Mouse (Mus musculus) midbrain, embryonic 10.5 days (tissue): ENCODE results near the gene Tat. TPM values are rescaled to one million over a fixed set of nuclear protein-coding genes. Genes with fewer than 3 reads are reported as not detected.
A peak's percentile ranks its signal among the peaks of the same experiment; 100 is the strongest.

ENCODE experiments used
- DNase-seq: peaks from one replicate; pipeline ENCODE4 v3.0.0-alpha.2; 2017; ENCODE audit warnings: low spot score
- H3K27ac ChIP-seq: fragments of 300-500 bp; sonication (generic); replicated peaks from 2 replicates; pipeline ENCODE4 v1.5.1; 2016; ENCODE audit warnings: mild to moderate bottlenecking
- H3K27me3 ChIP-seq: fragments of 300-500 bp; sonication (generic); 2 replicates; pipeline ENCODE4 v1.6.1; 2016; ENCODE audit warnings: low read depth, mild to moderate bottlenecking; ENCODE audit not compliant: poor library complexity, severe bottlenecking
- H3K36me3 ChIP-seq: fragments of 300-500 bp; sonication (generic); 2 replicates; pipeline ENCODE4 v1.6.1; 2016; ENCODE audit warnings: mild to moderate bottlenecking, moderate library complexity
- H3K4me1 ChIP-seq: fragments of 300-500 bp; sonication (generic); 2 replicates; pipeline ENCODE4 v1.6.1; 2016
- H3K4me3 ChIP-seq: fragments of 300-500 bp; sonication (generic); 2 replicates; pipeline ENCODE4 v1.5.1; 2016; ENCODE audit warnings: mild to moderate bottlenecking, moderate library complexity
- H3K9me3 ChIP-seq: fragments of 300-500 bp; sonication (generic); replicated peaks from 2 replicates; pipeline ENCODE4 v1.6.1; 2016; ENCODE audit warnings: mild to moderate bottlenecking
- WGBS: fragments of 180-500 bp; shearing (Covaris S2); methylation state at CpG from one replicate; pipeline ENCODE4 v1.1.7; 2016; 5-methylcytosine and 5-hydroxymethylcytosine counted together
- polyA plus RNA-seq: library from polyadenylated mRNA; unstranded; fragments of >200 nt; fragmentation: Nextera tagmentation; extraction: Ambion mirVana; gene quantifications from 2 replicates; pipeline ENCODE4 v1.2.1, GENCODE M21; 2016

The Tat gene
- polyA plus RNA-seq, 1 experiment from 2014 or later = not detected

- no peak for DNase-seq
- H3K9me3 ChIP-seq = no peaks in the 10 kb centered on the region
- H3K27ac ChIP-seq = no peak overlapping the region
- H3K4me3 ChIP-seq = no peak overlapping the region
- no peaks in the 10 kb centered on the region for H3K4me1 ChIP-seq
- H3K27me3 ChIP-seq = no peaks in the 10 kb centered on the region
- 77% methylated on average over 5 of the region's 5 CpGs for WGBS
- no peaks in the 10 kb centered on the region for H3K36me3 ChIP-seq
Measured at GRCm38 (mm10) chr8:109992166-109992565, 1.9 kb downstream of the Tat start.

GRCm38 (mm10) chr8:109992951-109993350 lies 2.7 kb downstream of the Tat start:
- 79% methylated on average over 1 of the region's 1 CpGs for WGBS
- H3K4me3 ChIP-seq = no peak overlapping the region
- no peaks in the 10 kb centered on the region for H3K4me1 ChIP-seq
- no peaks in the 10 kb centered on the region for H3K27me3 ChIP-seq
- no peak overlapping the region for H3K27ac ChIP-seq
- DNase-seq = no peak
- no peaks in the 10 kb centered on the region for H3K9me3 ChIP-seq
- no peaks in the 10 kb centered on the region for H3K36me3 ChIP-seq

- H3K9me3 ChIP-seq = no peaks in the 10 kb centered on the region
- no peaks in the 10 kb centered on the region for H3K4me1 ChIP-seq
- WGBS = 96% methylated on average over 9 of the region's 9 CpGs
- H3K27ac ChIP-seq = no peak overlapping the region
- no peaks in the 10 kb centered on the region for H3K27me3 ChIP-seq
- no peak overlapping the region for H3K4me3 ChIP-seq
- DNase-seq = no peak
- no peaks in the 10 kb centered on the region for H3K36me3 ChIP-seq
Measured at GRCm38 (mm10) chr8:109997381-109997780, 7.1 kb downstream of the Tat start.

- no peak for DNase-seq
- H3K4me1 ChIP-seq = no peaks in the 10 kb centered on the region
- 87% methylated on average over 7 of the region's 7 CpGs for WGBS
Measured at GRCm38 (mm10) chr8:109998066-109998465, 7.8 kb downstream of the Tat start.

GRCm38 (mm10) chr8:109999974-110000373 lies 9.7 kb downstream of the Tat start:
- Histone ChIP-seq H3K4me1 (no peaks in the 10 kb centered on the region), H3K9me3 (no peaks in the 10 kb centered on the region), H3K36me3 (no peaks in the 10 kb centered on the region), H3K4me3 (no peak overlapping the region), H3K27me3 (no peaks in the 10 kb centered on the region), H3K27ac (no peak overlapping the region)
- no peak for DNase-seq
- WGBS = 86% methylated on average over 10 of the region's 10 CpGs

More at GRCm38 (mm10) chr8:109998066-109998465, 7.8 kb downstream of the Tat start:
- Histone ChIP-seq H3K36me3 (no peaks in the 10 kb centered on the region), H3K9me3 (no peaks in the 10 kb centered on the region), H3K27me3 (no peaks in the 10 kb centered on the region), H3K4me3 (no peak overlapping the region), H3K27ac (no peak overlapping the region)

GRCm38 (mm10) chr8:110002953-110003352 lies 12.7 kb downstream of the Tat start:
- no peak overlapping the region for H3K27ac ChIP-seq
- peaks cover 10% of the 10 kb centered on the region for H3K4me1 ChIP-seq
- H3K36me3 ChIP-seq = no peaks in the 10 kb centered on the region
- no peak overlapping the region for H3K4me3 ChIP-seq
- no peaks in the 10 kb centered on the region for H3K9me3 ChIP-seq
- peak; percentile 29 for DNase-seq
- no peaks in the 10 kb centered on the region for H3K27me3 ChIP-seq
- WGBS = 35% methylated on average over 9 of the region's 9 CpGs

- H3K4me3 ChIP-seq = no peak overlapping the region
- no peaks in the 10 kb centered on the region for H3K27me3 ChIP-seq
- H3K9me3 ChIP-seq = no peaks in the 10 kb centered on the region
- no peak for DNase-seq
- H3K36me3 ChIP-seq = no peaks in the 10 kb centered on the region
- no peak overlapping the region for H3K27ac ChIP-seq
- 87% methylated on average over 5 of the region's 5 CpGs for WGBS
- H3K4me1 ChIP-seq = peaks cover 10% of the 10 kb centered on the region
Measured at GRCm38 (mm10) chr8:110004300-110004699, 14.1 kb downstream of the Tat start.

- DNase-seq = no peak
- H3K4me3 ChIP-seq = no peak overlapping the region
- H3K4me1 ChIP-seq = peaks cover 10% of the 10 kb centered on the region
- no peaks in the 10 kb centered on the region for H3K9me3 ChIP-seq
- no peaks in the 10 kb centered on the region for H3K36me3 ChIP-seq
- no peak overlapping the region; the same call in 1 of the 2 replicates for H3K27ac ChIP-seq
- no peaks in the 10 kb centered on the region for H3K27me3 ChIP-seq
- 67% methylated on average over 17 of the region's 17 CpGs for WGBS
Measured at GRCm38 (mm10) chr8:110006312-110007023, 16.2 kb downstream of the Tat start.

GRCm38 (mm10) chr8:110008228-110008994 lies 18.2 kb downstream of the Tat start:
- Histone ChIP-seq H3K4me3 (no peak overlapping the region), H3K9me3 (no peaks in the 10 kb centered on the region), H3K36me3 (no peaks in the 10 kb centered on the region), H3K27ac (no peak overlapping the region), H3K27me3 (no peaks in the 10 kb centered on the region), H3K4me1 (peaks cover 10% of the 10 kb centered on the region)
- DNase-seq = no peak
- 89% methylated on average over 26 of the region's 26 CpGs for WGBS

GRCm38 (mm10) chr8:110008995-110009446 lies 18.8 kb downstream of the Tat start:
- H3K27me3 ChIP-seq = no peaks in the 10 kb centered on the region
- no peak for DNase-seq
- no peak overlapping the region for H3K27ac ChIP-seq
- no peak overlapping the region for H3K4me3 ChIP-seq
- 78% methylated on average over 8 of the region's 8 CpGs for WGBS
- H3K4me1 ChIP-seq = peaks cover 10% of the 10 kb centered on the region
- no peaks in the 10 kb centered on the region for H3K9me3 ChIP-seq
- H3K36me3 ChIP-seq = no peaks in the 10 kb centered on the region

GRCm38 (mm10) chr8:110010868-110011267 lies 20.6 kb downstream of the Tat start:
- 38% methylated on average over 5 of the region's 5 CpGs for WGBS

GRCm38 (mm10) chr8:110022081-110022480 lies 31.8 kb downstream of the Tat start:
- Histone ChIP-seq H3K9me3 (no peaks in the 10 kb centered on the region), H3K4me3 (no peak overlapping the region), H3K36me3 (no peaks in the 10 kb centered on the region), H3K27ac (no peak overlapping the region), H3K27me3 (no peaks in the 10 kb centered on the region), H3K4me1 (no peaks in the 10 kb centered on the region)
- 55% methylated on average over 6 of the region's 6 CpGs for WGBS
- DNase-seq = no peak

More at GRCm38 (mm10) chr8:110010868-110011267, 20.6 kb downstream of the Tat start:
- no peak overlapping the region for H3K4me3 ChIP-seq
- peaks cover 10% of the 10 kb centered on the region for H3K4me1 ChIP-seq
- H3K27me3 ChIP-seq = no peaks in the 10 kb centered on the region
- DNase-seq = peak; percentile 54
- H3K27ac ChIP-seq = no peak overlapping the region
- no peaks in the 10 kb centered on the region for H3K9me3 ChIP-seq
- no peaks in the 10 kb centered on the region for H3K36me3 ChIP-seq

- no peaks in the 10 kb centered on the region for H3K36me3 ChIP-seq
- H3K9me3 ChIP-seq = no peaks in the 10 kb centered on the region
- H3K27ac ChIP-seq = no peak overlapping the region
- WGBS = 92% methylated on average over 10 of the region's 10 CpGs
- no peak overlapping the region for H3K4me3 ChIP-seq
- no peak for DNase-seq
- H3K27me3 ChIP-seq = no peaks in the 10 kb centered on the region
- H3K4me1 ChIP-seq = no peaks in the 10 kb centered on the region
Measured at GRCm38 (mm10) chr8:110022768-110023344, 32.6 kb downstream of the Tat start.
